Mouse (Mus musculus) heart, embryonic 10.5 days (tissue): ENCODE measurements at regions not wholly inside any gene's neighbourhood (a gene's known extent, or its start where the extent isn't known, plus 50 kb on each side); places are given as distances from the start of the nearest gene placed in this dataset.

Experiments used
- DNase-seq: peaks from one replicate; pipeline ENCODE4 v3.0.0-alpha.2; 2017; ENCODE audit warnings: low spot score
- H3K27ac ChIP-seq: fragments of 300-500 bp; sonication (generic); 2 replicates; pipeline ENCODE4 v1.5.1; 2016; ENCODE audit warnings: mild to moderate bottlenecking
- H3K27me3 ChIP-seq: fragments of 300-500 bp; sonication (generic); 2 replicates; pipeline ENCODE4 v1.6.1; 2016; ENCODE audit warnings: mild to moderate bottlenecking; ENCODE audit not compliant: poor library complexity, insufficient read depth, severe bottlenecking
- H3K36me3 ChIP-seq: fragments of 300-500 bp; sonication (generic); 2 replicates; pipeline ENCODE4 v1.6.1; 2016; ENCODE audit warnings: mild to moderate bottlenecking, moderate library complexity
- H3K4me1 ChIP-seq: fragments of 300-500 bp; sonication (generic); 2 replicates; pipeline ENCODE4 v1.6.1; 2016; ENCODE audit warnings: mild to moderate bottlenecking
- H3K4me3 ChIP-seq: fragments of 300-500 bp; sonication (generic); 2 replicates; pipeline ENCODE4 v1.5.1; 2016; ENCODE audit warnings: mild to moderate bottlenecking, moderate library complexity
- H3K9me3 ChIP-seq: fragments of 300-500 bp; sonication (generic); 2 replicates; pipeline ENCODE4 v1.6.1; 2016; ENCODE audit warnings: mild to moderate bottlenecking, moderate library complexity
- WGBS: fragments of 180-500 bp; shearing (Covaris S2); methylation state at CpG from one replicate; pipeline ENCODE4 v1.1.7; 2016; 5-methylcytosine and 5-hydroxymethylcytosine counted together

DNA sequence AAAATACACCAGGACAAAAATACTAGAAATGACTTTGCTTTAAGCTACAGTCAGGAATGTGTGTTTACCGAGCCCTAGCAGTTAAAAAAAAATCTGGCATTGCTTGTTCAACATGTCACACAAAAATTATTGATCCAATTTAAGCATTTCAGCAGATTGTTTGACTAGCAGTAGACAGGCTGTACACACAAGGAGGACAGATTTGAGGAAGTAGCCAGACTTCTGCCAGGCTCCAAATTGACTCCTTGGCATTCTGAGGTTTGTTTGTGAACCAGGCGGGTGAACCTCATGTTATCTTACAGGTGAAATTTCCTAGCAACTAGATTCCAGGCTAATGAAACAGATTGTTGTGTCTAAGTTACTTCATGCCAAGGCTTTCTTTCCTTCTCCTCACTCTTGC lies 348.8 kb downstream of the Hs3st3b1 start:
- Histone ChIP-seq H3K27ac (no peak overlapping the region), H3K36me3 (no peaks in the 10 kb centered on the region), H3K4me3 (no peak overlapping the region), H3K27me3 (0 out of 2 replicates have a peak, but pooled peaks cover 5% of the 10 kb centered on the region), H3K4me1 (peaks cover 12% of the 10 kb centered on the region; the same call in 1 of the 2 replicates), H3K9me3 (no peaks in the 10 kb centered on the region)
- WGBS: 68% methylated on average over 2 of the region's 2 CpGs
- DNase-seq: peak; percentile 24

DNA sequence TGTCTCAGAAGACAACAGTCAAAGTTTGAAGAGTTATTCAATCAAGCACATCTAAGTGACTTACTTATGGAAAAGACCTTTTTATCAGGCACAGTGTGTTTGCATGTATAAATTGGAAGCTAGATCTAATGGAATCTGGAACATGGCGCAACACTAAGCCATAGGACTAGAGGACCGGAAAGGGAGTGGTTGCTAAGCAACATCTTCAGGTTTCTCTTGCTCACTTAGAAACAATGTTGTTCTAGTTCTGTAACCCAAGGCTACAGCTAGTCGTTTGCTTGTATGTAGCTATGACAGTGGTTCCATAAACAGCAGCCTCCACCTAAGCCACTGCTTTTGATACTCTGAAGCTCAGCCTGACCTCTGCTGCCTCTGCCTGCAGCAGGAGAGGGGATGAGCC lies 338.8 kb downstream of the Hs3st3b1 start:
- no peak overlapping the region for H3K4me3 ChIP-seq
- H3K36me3 ChIP-seq: no peaks in the 10 kb centered on the region
- WGBS: 76% methylated on average over 3 of the region's 3 CpGs
- H3K9me3 ChIP-seq: no peaks in the 10 kb centered on the region
- no peak for DNase-seq
- no peaks in the 10 kb centered on the region for H3K4me1 ChIP-seq
- H3K27me3 ChIP-seq: peaks cover 4% of the 10 kb centered on the region; the same call in 1 of the 2 replicates
- no peak overlapping the region for H3K27ac ChIP-seq

DNA sequence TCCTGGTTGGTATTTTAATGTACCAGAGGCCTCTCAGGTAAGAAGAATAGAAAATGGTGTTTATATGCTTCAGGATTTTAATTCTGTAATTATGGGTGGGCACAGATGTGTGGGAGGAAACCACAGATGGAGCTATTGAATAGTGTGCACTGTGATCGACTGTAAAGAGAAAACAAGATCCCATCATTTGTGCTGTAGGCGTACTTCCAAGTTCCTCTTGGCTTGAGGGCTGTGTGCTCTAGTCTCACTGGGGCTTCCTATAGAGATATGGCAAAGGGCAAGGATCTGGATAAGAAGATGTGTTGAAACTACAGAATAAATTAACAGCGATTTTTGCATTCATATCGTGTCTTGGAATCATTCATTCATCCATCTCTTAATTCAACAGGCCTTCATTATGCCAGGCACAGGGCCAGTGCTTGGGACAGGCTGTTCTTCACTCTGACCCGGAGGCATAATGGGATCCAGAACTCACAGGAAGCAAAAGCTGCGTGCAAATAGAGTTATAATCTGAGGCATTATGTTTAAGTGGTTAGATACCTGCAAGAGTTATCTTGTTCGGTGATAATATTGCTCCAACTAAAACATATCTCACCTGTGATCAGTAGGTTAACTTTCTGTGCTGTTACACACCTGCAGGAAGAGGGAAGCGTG lies 336.7 kb downstream of the Hs3st3b1 start:
- H3K27me3 ChIP-seq: no peaks in the 10 kb centered on the region; the same call in 1 of the 2 replicates
- H3K27ac ChIP-seq: no peak overlapping the region
- no peak for DNase-seq
- H3K4me3 ChIP-seq: no peak overlapping the region
- no peaks in the 10 kb centered on the region for H3K9me3 ChIP-seq
- no peaks in the 10 kb centered on the region for H3K4me1 ChIP-seq
- WGBS: 87% methylated on average over 8 of the region's 8 CpGs
- H3K36me3 ChIP-seq: no peaks in the 10 kb centered on the region

DNA sequence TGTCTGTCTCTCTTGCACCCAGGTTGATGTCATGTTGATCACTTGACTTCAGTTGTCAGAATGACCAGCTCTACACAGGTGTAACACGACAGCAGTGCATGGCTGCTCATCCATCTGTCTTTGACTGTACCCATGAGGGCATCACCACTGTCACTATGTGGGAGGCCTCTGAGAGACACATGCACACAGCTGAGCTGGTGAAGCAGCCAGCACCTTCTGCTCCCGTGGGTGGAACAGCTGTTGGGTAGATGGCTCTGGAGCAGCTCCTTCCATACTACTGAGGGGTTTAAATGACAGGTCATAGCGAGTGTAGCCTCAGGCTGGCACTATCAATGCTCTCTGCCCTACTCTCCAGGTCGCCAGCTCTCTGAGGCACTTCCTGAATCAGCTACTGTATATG lies 301.9 kb downstream of the Hs3st3b1 start:
- 71% methylated on average over 4 of the region's 4 CpGs for WGBS
- H3K4me1 ChIP-seq: no peaks in the 10 kb centered on the region
- H3K36me3 ChIP-seq: no peaks in the 10 kb centered on the region
- DNase-seq: no peak
- H3K27ac ChIP-seq: no peak overlapping the region
- no peak overlapping the region for H3K4me3 ChIP-seq
- H3K9me3 ChIP-seq: no peaks in the 10 kb centered on the region
- no peaks in the 10 kb centered on the region for H3K27me3 ChIP-seq

DNA sequence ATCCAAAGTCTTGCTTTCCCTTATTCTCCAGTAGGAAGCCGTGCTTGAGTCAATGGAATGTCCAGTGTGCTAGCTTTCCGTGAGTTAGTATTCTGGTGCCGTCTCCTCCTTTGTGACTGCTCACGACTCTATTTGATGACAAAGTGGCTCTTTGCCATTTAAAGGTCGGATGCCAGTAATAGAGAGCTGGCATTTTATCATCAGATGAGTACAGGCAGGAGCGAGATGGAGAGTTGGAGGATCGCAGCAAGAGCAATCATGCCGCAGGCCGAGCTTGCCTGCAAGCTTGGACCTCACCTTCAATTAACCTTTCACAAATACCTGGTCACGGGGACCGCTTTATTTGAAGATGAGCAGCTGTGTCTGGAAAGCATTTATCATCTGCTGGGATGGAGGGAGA lies 291.8 kb downstream of the Hs3st3b1 start:
- DNase-seq: peak; percentile 38
- 71% methylated on average over 11 of the region's 11 CpGs for WGBS

DNA sequence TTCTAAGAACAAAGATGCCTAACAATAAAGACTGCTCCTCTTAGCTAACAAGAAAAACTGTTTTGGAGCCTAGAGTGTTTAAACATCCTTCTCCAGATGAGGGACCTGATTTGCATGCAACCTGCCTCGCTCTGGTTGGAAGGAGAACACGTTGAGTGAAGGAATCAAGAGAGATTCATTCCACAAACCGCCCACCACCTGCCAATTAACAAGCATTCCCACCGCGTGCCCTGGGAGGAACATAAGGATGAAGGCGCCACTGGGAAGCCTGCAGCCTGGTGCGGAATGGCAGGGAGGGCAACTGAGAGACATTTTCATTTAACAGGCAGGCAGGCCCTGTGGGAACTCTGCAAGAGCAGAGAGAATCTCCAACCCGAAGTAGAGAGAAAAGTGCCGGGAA lies 265.0 kb downstream of the Hs3st3b1 start:
- 81% methylated on average over 9 of the region's 9 CpGs for WGBS

More for the DNA sequence above, 291.8 kb downstream of the Hs3st3b1 start:
- 0 out of 2 replicates have a peak, but pooled peaks cover 3% of the 10 kb centered on the region for H3K27me3 ChIP-seq
- no peaks in the 10 kb centered on the region for H3K36me3 ChIP-seq
- H3K4me1 ChIP-seq: peaks cover 7% of the 10 kb centered on the region
- no peak overlapping the region for H3K4me3 ChIP-seq
- no peak overlapping the region for H3K27ac ChIP-seq
- no peaks in the 10 kb centered on the region for H3K9me3 ChIP-seq

DNA sequence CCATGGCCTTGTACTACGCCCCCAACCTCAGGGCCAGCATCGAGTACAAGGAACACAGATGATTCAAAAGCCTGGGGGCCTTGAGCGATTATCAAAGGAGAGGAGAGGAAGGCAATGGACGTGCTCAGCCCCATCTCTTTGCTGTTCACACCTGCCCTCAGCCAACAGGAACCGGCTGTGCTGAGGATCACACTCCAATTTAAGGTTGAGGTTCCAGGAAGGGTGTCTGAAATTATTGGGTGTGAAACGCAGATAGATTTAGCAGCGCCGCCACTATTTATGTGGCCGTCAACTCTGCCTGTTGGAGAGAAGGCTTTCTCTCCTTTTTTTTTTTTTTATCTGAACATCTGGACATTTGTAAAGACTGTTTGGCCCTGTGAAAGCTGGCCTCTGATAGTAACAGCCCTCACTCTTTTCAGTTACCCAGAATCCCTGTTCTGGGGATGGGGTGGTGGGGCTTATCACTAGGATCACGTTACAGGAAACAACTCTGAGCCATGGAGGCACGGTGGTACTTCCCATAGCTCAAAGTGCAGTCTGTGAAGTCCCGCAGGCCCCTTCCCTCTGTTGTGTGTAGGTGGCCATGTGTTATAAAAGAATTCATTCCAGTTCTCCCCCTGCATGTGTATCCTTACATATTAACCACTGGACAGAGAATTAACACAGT lies 256.7 kb downstream of the Hs3st3b1 start:
- H3K27ac ChIP-seq: no peak overlapping the region
- no peaks in the 10 kb centered on the region for H3K36me3 ChIP-seq
- H3K4me3 ChIP-seq: no peak overlapping the region
- H3K9me3 ChIP-seq: no peaks in the 10 kb centered on the region
- H3K4me1 ChIP-seq: no peaks in the 10 kb centered on the region
- H3K27me3 ChIP-seq: 0 out of 2 replicates have a peak, but pooled peaks cover 6% of the 10 kb centered on the region
- no peak for DNase-seq
- WGBS: 61% methylated on average over 12 of the region's 12 CpGs

More for the DNA sequence above, 265.0 kb downstream of the Hs3st3b1 start:
- Histone ChIP-seq H3K36me3 (no peaks in the 10 kb centered on the region), H3K9me3 (no peaks in the 10 kb centered on the region), H3K27me3 (no peaks in the 10 kb centered on the region), H3K27ac (no peak overlapping the region), H3K4me3 (no peak overlapping the region), H3K4me1 (no peaks in the 10 kb centered on the region)
- DNase-seq: no peak

DNA sequence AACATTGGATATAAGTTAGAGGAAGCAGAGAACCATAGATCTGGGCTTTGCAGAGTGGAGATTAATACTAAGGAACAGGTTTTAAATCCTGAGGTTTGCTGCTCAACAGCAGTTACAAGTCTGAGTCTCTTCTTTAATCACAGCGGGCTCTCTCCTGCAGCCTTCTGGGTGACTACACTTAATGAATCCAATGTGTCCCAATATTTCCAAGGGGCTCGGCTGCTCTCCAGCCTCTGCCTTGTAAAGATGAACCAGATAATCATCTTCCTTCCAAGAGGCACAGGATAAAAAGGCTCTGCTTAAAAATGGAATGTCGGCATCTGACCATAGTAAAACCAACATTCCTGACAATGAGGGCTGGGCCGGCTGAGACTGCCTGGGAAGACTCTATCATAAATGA lies 251.6 kb downstream of the Hs3st3b1 start:
- DNase-seq: no peak
- 67% methylated on average over 4 of the region's 4 CpGs for WGBS
- Histone ChIP-seq H3K27me3 (peaks cover under 1% of the 10 kb centered on the region; the same call in 1 of the 2 replicates), H3K9me3 (no peaks in the 10 kb centered on the region), H3K27ac (no peak overlapping the region), H3K36me3 (no peaks in the 10 kb centered on the region), H3K4me1 (no peaks in the 10 kb centered on the region), H3K4me3 (no peak overlapping the region)

DNA sequence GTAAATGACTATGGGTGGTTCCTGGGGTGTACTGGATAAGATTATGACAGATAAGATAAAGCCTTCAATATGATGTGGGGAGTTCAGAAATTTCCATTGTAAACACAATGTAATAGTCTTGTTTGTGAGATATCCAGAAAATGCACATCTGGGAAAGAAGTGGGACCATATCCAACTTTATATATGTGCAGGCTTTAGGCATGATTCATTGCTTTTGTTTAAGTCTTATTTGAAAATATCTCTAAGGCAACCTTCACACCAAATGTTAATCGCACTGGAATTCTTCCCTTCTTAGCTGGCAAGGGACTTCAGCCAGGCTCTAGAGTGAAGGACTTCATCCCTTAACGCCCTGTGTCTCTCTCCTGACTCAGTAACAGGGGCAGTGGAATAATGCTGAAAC lies 250.3 kb downstream of the Hs3st3b1 start:
- Histone ChIP-seq H3K4me3 (no peak overlapping the region), H3K9me3 (no peaks in the 10 kb centered on the region), H3K4me1 (no peaks in the 10 kb centered on the region), H3K36me3 (no peaks in the 10 kb centered on the region), H3K27me3 (peaks cover 10% of the 10 kb centered on the region), H3K27ac (no peak overlapping the region)
- 67% methylated on average over 2 of the region's 2 CpGs for WGBS
- no peak for DNase-seq

DNA sequence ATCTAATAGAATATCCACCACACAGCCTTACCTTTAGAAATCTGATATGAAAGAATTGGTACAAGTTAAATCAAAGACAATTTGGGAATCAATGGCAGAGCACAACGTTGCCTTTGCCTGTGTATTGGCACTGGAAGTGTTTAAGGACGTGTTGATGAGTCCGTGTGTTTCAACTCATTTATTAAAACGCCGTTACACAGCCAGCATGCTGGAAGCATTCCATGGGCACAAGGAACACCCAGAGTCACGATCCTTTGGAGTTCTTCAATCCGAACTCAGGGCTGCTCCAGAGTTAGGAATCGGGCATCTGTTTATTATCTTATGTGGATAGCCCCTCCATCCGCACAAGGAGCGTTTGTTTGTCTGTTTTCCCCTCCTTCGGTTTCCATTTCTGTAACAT lies 244.2 kb downstream of the Hs3st3b1 start:
- H3K36me3 ChIP-seq: no peaks in the 10 kb centered on the region
- peaks cover 10% of the 10 kb centered on the region for H3K27me3 ChIP-seq
- no peaks in the 10 kb centered on the region for H3K9me3 ChIP-seq
- H3K27ac ChIP-seq: no peak overlapping the region
- DNase-seq: peak; percentile 1
- H3K4me3 ChIP-seq: no peak overlapping the region
- 87% methylated on average over 11 of the region's 11 CpGs for WGBS
- no peaks in the 10 kb centered on the region for H3K4me1 ChIP-seq

DNA sequence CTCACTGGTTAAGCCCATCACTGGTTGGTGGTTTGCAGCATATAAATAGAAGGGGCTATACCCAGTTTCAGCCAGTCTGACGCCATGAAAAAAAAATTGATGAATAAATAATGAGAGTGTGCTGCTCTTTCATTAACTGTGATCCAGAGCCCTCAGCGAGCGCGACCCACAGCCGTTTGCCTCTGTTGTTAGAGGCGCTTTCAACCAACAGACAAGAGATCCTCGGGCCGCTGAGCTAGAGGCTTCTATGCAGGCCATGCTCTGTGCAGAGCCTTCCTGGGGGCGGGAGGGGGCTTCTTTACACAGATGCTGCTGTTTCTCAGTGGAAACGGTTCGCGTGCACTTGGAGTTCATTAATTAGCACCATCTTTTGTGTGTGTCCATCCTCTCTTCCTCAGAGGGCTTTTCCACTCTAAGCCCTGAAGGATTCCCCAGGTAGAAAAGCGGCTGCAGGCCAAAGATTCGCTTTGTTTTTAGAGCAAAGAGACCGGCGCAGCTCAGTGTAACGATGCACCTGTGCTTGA lies 243.6 kb downstream of the Hs3st3b1 start:
- DNase-seq: peak; percentile 56
- no peak overlapping the region for H3K4me3 ChIP-seq
- H3K4me1 ChIP-seq: no peaks in the 10 kb centered on the region
- peaks cover 10% of the 10 kb centered on the region for H3K27me3 ChIP-seq
- no peaks in the 10 kb centered on the region for H3K36me3 ChIP-seq
- no peaks in the 10 kb centered on the region for H3K9me3 ChIP-seq
- no peak overlapping the region for H3K27ac ChIP-seq
- 87% methylated on average over 17 of the region's 17 CpGs for WGBS

DNA sequence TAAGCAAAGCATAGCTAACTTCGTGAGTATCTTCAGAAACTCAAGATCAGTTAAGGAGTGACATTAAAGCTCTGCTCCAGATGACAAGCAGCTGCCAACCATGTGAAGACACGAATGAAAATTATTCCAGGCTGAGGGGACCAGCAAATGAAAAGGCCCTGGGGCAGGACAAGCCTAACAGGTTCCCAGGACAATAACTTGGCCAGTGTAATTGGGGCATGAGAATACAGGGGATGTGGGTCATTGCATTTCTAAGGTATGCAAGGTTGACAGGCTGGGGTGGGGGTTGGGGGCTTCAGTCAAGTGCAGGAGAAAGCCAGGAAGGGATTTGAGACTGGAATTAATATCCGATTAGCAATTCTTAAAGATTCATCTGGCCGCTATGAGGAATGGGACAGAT lies 242.6 kb downstream of the Hs3st3b1 start:
- peak; percentile 41 for DNase-seq
- 76% methylated on average over 4 of the region's 4 CpGs for WGBS

DNA sequence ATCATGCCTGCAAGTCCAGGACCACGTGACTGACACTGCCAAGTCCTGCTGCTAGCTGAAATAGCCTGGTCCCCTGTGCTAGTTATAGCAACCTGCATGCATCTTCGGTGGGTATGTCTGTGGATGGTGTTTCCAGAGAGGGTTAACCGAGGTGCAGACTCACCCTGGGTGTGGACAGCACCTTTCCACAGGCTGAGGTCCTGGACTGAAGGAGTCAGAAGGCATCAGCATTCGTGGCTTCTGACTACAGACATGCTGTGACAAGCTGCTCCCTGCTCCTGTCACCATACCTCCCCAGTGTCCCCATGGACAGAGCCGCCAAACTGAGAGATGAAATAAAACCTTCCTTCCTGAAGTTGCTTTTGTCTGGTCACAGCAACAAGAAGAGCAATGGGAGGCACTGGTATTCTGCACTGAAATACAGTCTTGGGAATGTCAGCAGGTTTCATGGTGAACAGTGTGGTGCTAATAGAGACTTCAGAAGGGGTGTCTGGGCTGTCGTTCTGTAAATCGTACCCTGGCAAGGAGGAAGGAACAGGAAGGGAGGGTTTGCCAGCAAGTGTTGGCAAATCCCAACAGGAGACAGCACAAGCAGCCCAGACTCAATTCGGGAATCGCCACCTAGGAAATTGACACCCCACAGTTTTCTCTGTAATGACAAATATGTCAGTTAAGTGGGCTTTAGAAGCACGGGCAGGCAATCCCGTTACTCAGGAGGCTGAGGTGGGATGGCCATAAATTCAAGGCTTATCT lies 237.7 kb downstream of the Hs3st3b1 start:
- WGBS: 51% methylated on average over 11 of the region's 11 CpGs
- Histone ChIP-seq H3K9me3 (no peaks in the 10 kb centered on the region), H3K27ac (no peak overlapping the region), H3K4me1 (peaks cover 3% of the 10 kb centered on the region; the same call in 1 of the 2 replicates), H3K36me3 (no peaks in the 10 kb centered on the region), H3K4me3 (no peak overlapping the region), H3K27me3 (no peaks in the 10 kb centered on the region)
- DNase-seq: peak; percentile 71

More for the DNA sequence above, 242.6 kb downstream of the Hs3st3b1 start:
- Histone ChIP-seq H3K27ac (no peak overlapping the region), H3K27me3 (peaks cover 10% of the 10 kb centered on the region), H3K9me3 (no peaks in the 10 kb centered on the region), H3K36me3 (no peaks in the 10 kb centered on the region), H3K4me3 (no peak overlapping the region), H3K4me1 (peaks cover 3% of the 10 kb centered on the region; the same call in 1 of the 2 replicates)
